Mouse (Mus musculus) liver, embryonic 14.5 days (tissue): ENCODE data around the gene Neurod4.

ENCODE experiments used
- CTCF ChIP-seq: IDR thresholded peaks from 2 replicates; pipeline ENCODE4 v1.5.1; 2016; ENCODE audit warnings: antibody characterized with exemption, low read depth, control low read depth
- EP300 ChIP-seq: IDR thresholded peaks from 2 replicates; pipeline ENCODE4 v1.6.1; 2016; ENCODE audit warnings: antibody characterized with exemption, low read depth

- TF ChIP-seq CTCF (no peak), EP300 (no peak)
These were observed 41.5 kb downstream of the Neurod4 start for GRCm38 (mm10) chr10:130238318-130239209.
